Mouse (Mus musculus) bone marrow, adult 2 months (tissue): ENCODE results near the gene Qpct. TPM values are rescaled to one million over a fixed set of nuclear protein-coding genes. Genes with fewer than 3 reads are reported as not detected.

ENCODE experiments used
- H3K27ac ChIP-seq: fragments of 200-500 bp; 2 replicates; pipeline ENCODE4 v1.5.1; 2012; ENCODE audit warnings: low read depth, mild to moderate bottlenecking, control low read depth, inconsistent platforms, low read length; ENCODE audit not compliant: control insufficient read depth, poor library complexity, insufficient read depth
- H3K4me1 ChIP-seq: fragments of 200-500 bp; 2 replicates; pipeline ENCODE4 v1.6.1; 2011; ENCODE audit warnings: low read length; ENCODE audit not compliant: control insufficient read depth, insufficient read depth
- H3K4me3 ChIP-seq: fragments of 200-500 bp; replicated peaks from 2 replicates; pipeline ENCODE3; 2011; ENCODE audit warnings: mild to moderate bottlenecking, low read depth, low read length, control low read depth; ENCODE audit not compliant: control insufficient read depth
- CTCF ChIP-seq: fragments of 200-500 bp; IDR thresholded peaks from 2 replicates; pipeline ENCODE4 v1.5.1; 2011; ENCODE audit warnings: low read length, control low read depth; ENCODE audit not compliant: control insufficient read depth, insufficient read depth
- POLR2A ChIP-seq: fragments of 200-500 bp; IDR thresholded peaks from 2 replicates; pipeline ENCODE4 v1.6.1; 2011; ENCODE audit warnings: low read depth, mild to moderate bottlenecking, control low read depth, low read length, borderline replicate concordance; ENCODE audit not compliant: control insufficient read depth
- WGBS: fragments of 180-500 bp; shearing (Covaris S2); methylation state at CpG from one replicate; pipeline ENCODE4 v1.1.7; 2018; 5-methylcytosine and 5-hydroxymethylcytosine counted together
- polyA plus RNA-seq: library from polyadenylated mRNA; stranded (reverse); fragments of >200 nt; gene quantifications from 2 replicates; pipeline ENCODE4 v1.2.4, GENCODE M21; 2011; ENCODE audit warnings: low replicate concordance; ENCODE audit not compliant: missing spikeins, insufficient read depth, insufficient read length

Gene Qpct
- polyA plus RNA-seq, 1 experiment, result 1.7 TPM

DNA sequence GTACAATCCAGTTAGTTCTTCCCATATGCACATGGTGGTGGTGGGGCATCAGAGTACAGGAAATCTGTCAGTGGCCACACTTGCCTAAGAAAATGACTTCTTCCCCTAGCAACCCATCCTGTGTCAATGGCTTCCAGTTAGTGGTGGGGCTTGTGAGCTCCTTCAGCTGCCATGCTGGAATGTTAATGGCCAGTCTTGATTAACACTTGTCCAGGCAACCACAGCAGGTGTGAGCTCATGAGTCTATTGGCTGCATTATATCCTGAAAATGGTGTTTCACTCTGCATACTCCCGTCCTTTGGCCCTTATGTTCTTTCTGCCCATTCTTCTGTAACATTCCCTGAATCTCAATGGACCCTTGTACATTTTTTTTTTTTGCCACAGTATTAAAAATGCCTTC is 67.4 kb downstream of the Qpct start:
- Histone ChIP-seq H3K4me1 (no peaks in the 10 kb centered on the region), H3K27ac (no peak overlapping the region), H3K4me3 (no peak overlapping the region)
- 73% methylated on average over 1 of the region's 1 CpGs for WGBS
- TF ChIP-seq CTCF (no peak), POLR2A (no peak)

DNA sequence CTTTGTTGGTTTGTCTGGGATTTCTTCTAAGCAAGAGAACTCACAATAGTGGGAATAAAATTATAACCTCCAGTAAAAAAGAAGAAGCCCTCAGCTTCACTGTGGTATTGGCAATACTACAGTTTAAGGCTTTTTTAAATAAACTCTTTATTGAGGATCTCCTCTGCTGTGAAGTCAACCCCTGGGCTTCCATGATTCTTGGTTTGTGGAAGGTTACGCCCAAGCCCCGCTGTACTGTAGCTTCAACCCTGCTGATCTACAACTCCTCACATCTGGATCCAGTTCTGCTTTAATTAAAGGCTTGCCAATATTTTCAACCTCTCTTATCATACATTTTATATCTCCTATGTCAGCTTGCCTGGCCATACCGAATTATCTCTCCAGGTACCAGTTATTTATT is 68.6 kb downstream of the Qpct start:
- no peak overlapping the region for H3K4me3 ChIP-seq
- no peak overlapping the region for H3K27ac ChIP-seq
- H3K4me1 ChIP-seq, result no peaks in the 10 kb centered on the region
- TF ChIP-seq POLR2A (no peak), CTCF (no peak)
- 74% methylated on average over 3 of the region's 3 CpGs for whole genome bisulfite sequencing

DNA sequence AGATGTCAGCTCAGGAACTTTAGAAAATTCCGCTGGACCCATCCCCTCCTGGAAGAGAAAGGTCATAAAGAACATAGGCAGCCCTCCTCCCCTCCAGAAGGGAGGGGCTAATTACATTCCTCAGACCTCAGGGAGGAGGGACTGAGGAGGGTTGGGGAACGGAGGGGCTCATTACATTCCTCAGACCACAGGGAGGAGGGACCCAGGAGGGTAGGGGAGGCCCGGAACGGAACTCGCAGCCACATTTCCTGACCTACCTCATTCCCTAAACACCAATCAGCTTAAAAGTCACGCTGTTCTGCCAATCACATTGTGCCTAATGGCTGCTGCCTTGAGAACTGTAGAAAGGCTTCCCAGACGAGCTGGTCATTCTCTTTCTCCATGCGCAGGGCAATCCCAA is 82.0 kb downstream of the Qpct start:
- WGBS, result 76% methylated on average over 8 of the region's 8 CpGs
- H3K4me3 ChIP-seq, result no peak overlapping the region

DNA sequence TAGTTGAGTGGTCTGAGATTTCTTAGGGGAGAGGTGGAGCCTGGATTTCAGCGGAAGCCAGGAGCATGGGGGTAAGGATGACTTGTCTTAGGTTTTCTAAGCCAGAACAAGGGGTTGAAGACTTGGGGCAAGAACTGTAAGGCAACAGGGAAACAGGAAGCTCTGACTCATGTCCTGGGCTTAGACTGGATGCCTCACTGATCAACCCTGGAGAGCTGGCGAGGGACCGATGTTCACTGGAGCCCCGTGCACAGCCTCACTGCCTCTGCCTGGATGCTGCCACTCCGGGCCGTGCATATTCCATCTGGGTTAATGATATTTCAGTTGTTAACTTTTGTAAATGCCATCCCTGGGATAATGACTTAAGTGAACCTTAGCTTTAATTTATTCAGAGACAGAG is 84.1 kb downstream of the Qpct start:
- WGBS, result 64% methylated on average over 6 of the region's 6 CpGs

More for the DNA sequence above, 82.0 kb downstream of the Qpct start:
- no peaks in the 10 kb centered on the region for H3K4me1 ChIP-seq
- no peak overlapping the region for H3K27ac ChIP-seq
- TF ChIP-seq CTCF (no peak), POLR2A (no peak)

DNA sequence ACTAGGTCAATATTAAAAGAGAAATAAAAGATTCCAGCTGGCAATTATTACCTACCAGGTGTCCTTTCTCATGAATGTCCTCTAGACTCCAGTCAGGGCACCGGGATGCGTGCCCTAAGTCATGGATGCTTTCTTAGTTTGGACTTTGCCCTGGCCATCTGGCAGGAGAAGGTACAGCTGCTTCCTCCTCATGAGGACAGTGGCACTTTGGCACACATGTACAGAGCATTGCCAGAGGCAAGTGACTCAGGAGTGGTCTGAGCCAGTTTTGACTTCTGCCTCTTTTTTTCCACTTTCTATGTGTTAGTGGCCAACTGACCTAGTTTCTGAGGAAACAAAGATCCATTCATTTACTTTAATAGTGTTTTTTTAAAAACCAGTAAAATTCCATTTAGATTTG is 84.7 kb downstream of the Qpct start:
- Histone ChIP-seq H3K4me3 (no peak overlapping the region), H3K4me1 (no peaks in the 10 kb centered on the region), H3K27ac (no peak overlapping the region)
- no peak for TF ChIP-seq CTCF
- TF ChIP-seq POLR2A, result no peak
- WGBS, result 74% methylated on average over 2 of the region's 2 CpGs

More for the DNA sequence above, 84.1 kb downstream of the Qpct start:
- TF ChIP-seq CTCF (no peak), POLR2A (no peak)
- H3K4me3 ChIP-seq, result no peak overlapping the region
- no peaks in the 10 kb centered on the region for H3K4me1 ChIP-seq
- no peak overlapping the region for H3K27ac ChIP-seq

Other genes with a start within 250 kb of the Qpct start
- 2.5 and 5.1 TPM in 2 replicates for gene Heatr5b, start 216.5 kb upstream of the Qpct start, polyA plus RNA-seq
- 17.3 and 34.1 TPM in 2 replicates for gene Gpatch11, start 216.3 kb upstream of the Qpct start, polyA plus RNA-seq
- 13.2 and 13.5 TPM in 2 replicates for gene Eif2ak2, start 169.3 kb upstream of the Qpct start, polyA plus RNA-seq
- not detected in 2 replicates for gene Sult6b1, start 144.9 kb upstream of the Qpct start, polyA plus RNA-seq
- gene Cebpzos, start 135.4 kb upstream of the Qpct start, polyA plus RNA-seq, result 4.4 and 16.4 TPM in 2 replicates
- 15.3 and 19.6 TPM in 2 replicates for gene Cebpz, start 114.8 kb upstream of the Qpct start, polyA plus RNA-seq
- 20.7 and 27.7 TPM in 2 replicates for gene Ndufaf7, start 114.8 kb upstream of the Qpct start, polyA plus RNA-seq
- 6.5 and 10.7 TPM in 2 replicates for gene Prkd3, start 31.1 kb upstream of the Qpct start, polyA plus RNA-seq